Mouse (Mus musculus): ENCODE results near the gene Dcaf5.

GRCm38 (mm10) chr12:80458033-80458432 is 21.6 kb upstream of the Dcaf5 start:
- TF ChIP-seq EP300 (optimal IDR thresholded peaks at IDR 0.05) (no peak), CTCF (IDR thresholded peaks at IDR 0.05; ENCODE audit: low read depth) (no peak)

Data from stomach, postnatal 0 days (tissue).